Mouse (Mus musculus): ENCODE measurements around the gene Wwtr1. TPM values are rescaled to one million over a fixed set of nuclear protein-coding genes. Genes with fewer than 3 reads are reported as not detected.

The Wwtr1 gene
- polyA plus RNA-seq, 1 experiment from 2014 or later = 26.3 TPM

DNA sequence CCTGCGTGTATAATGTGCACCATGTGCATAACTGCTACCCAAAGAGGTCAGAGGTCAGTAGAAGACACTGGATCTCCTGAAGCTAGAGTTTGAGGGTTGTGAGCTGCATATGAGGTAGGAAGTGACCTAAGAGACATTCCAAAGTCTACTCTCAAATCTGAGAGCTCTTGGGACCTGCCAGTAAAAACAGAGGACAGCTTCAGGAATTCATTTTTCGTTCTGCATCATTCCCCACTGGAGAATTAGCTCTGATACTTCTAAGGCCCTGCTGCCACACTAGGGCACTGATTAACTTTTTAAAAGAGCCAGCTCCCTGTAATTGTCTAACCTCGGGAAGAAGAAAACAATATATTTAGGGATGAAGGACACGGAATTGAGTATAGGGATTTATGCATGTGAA, 53.8 kb downstream of the Wwtr1 start:
- Histone ChIP-seq H3K4me3 (ENCODE audit: low read depth, low read length) (no peak overlapping the region), H3K9ac (replicated peaks; ENCODE audit: low read depth, low read length) (no peak overlapping the region), H3K27me3 (ENCODE audit: control insufficient read depth, insufficient read depth, low read length) (no peaks in the 10 kb centered on the region), H3K4me2 (replicated peaks; ENCODE audit: low read depth, low read length) (no peak overlapping the region), H3K9me3 (ENCODE audit: control insufficient read depth, low read depth, low read length) (no peaks in the 10 kb centered on the region), H3K27ac (ENCODE audit: low read length) (no peak overlapping the region), H3K36me3 (ENCODE audit: control insufficient read depth, insufficient read depth, low read length) (no peaks in the 10 kb centered on the region), H3K4me1 (ENCODE audit: control insufficient read depth, insufficient read depth, low read length) (no peaks in the 10 kb centered on the region)
- WGBS = 95% methylated on average over 4 of the region's 4 CpGs
- no peak for ATAC-seq (ENCODE audit: insufficient number of reproducible peaks, insufficient read depth, low FRiP score, low read depth)

DNA sequence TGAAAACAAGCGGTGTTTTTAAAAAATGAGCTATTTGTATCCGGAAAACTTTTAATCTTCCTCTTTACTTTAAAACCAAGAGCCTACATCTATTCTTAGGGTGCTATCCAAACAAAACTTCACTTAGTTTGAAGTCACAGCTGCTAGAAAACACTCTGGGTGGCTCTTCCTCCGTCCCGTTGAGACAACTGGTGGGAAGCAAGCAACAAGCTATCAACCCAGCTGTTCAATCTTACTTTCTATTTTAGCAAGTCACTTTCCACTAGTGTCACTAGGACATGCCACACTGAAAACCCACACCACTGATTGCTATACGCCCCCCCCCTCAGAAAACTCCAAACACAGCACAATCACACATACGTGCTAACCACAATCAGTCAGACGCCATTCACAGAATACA, 55.7 kb downstream of the Wwtr1 start:
- 78% methylated on average over 7 of the region's 7 CpGs for WGBS
- H3K27ac ChIP-seq (ENCODE audit: low read length) = no peak overlapping the region
- H3K9ac ChIP-seq (replicated peaks; ENCODE audit: low read depth, low read length) = no peak overlapping the region
- no peak overlapping the region for H3K4me3 ChIP-seq (ENCODE audit: low read depth, low read length)
- ATAC-seq (ENCODE audit: insufficient number of reproducible peaks, insufficient read depth, low FRiP score, low read depth) = no peak
- no peaks in the 10 kb centered on the region for H3K9me3 ChIP-seq (ENCODE audit: control insufficient read depth, low read depth, low read length)
- H3K36me3 ChIP-seq (ENCODE audit: control insufficient read depth, insufficient read depth, low read length) = no peaks in the 10 kb centered on the region
- no peaks in the 10 kb centered on the region for H3K4me1 ChIP-seq (ENCODE audit: control insufficient read depth, insufficient read depth, low read length)
- H3K27me3 ChIP-seq (ENCODE audit: control insufficient read depth, insufficient read depth, low read length) = no peaks in the 10 kb centered on the region
- H3K4me2 ChIP-seq (replicated peaks; ENCODE audit: low read depth, low read length) = no peak overlapping the region

DNA sequence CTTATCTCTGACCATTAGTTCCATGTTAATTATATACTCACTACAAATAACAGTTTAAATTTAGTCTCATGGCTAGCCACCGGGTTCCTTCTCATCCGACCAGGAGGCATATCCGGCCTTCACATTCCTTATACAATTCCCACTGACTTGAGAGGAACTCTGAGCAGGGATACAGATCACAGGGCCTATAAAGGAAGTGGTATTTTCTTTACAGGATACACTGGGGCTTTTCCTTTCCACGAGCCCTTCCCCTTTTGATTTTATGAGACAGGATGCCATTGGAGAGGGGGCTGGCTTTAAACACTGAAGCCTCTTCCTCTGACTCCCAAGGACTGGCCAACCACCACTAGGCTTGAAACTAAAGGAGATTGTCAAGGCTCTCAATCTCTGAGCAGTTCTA, 59.6 kb downstream of the Wwtr1 start:
- 77% methylated on average over 4 of the region's 4 CpGs for WGBS
- H3K4me1 ChIP-seq (ENCODE audit: control insufficient read depth, insufficient read depth, low read length) = peaks cover 13% of the 10 kb centered on the region; the same call in 1 of the 2 replicates
- H3K36me3 ChIP-seq (ENCODE audit: control insufficient read depth, insufficient read depth, low read length) = no peaks in the 10 kb centered on the region
- H3K4me3 ChIP-seq (ENCODE audit: low read depth, low read length) = no peak overlapping the region
- no peak overlapping the region for H3K4me2 ChIP-seq (replicated peaks; ENCODE audit: low read depth, low read length)
- no peaks in the 10 kb centered on the region for H3K9me3 ChIP-seq (ENCODE audit: control insufficient read depth, low read depth, low read length)
- H3K9ac ChIP-seq (replicated peaks; ENCODE audit: low read depth, low read length) = no peak overlapping the region
- ATAC-seq (ENCODE audit: insufficient number of reproducible peaks, insufficient read depth, low FRiP score, low read depth) = no peak
- H3K27me3 ChIP-seq (ENCODE audit: control insufficient read depth, insufficient read depth, low read length) = no peaks in the 10 kb centered on the region
- H3K27ac ChIP-seq (ENCODE audit: low read length) = no peak overlapping the region

DNA sequence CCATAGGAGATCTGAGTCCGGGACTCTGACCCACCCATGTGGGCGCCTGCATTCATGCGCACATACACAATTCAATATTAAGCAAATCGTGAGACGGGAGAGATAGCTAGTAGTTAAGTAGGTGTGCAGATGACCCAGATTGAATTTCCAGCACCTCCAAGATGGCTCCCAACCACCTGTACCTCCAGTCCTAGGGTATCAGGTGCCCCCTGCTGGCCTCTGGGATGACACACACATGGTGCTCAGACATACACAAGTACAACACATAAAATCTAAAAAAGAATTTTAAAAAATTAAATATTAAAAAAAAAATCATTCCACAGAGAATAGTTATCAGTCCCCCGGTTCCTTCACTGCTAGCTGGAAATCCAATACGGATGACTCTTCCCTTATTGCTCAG, 60.7 kb downstream of the Wwtr1 start:
- WGBS = 99% methylated on average over 7 of the region's 7 CpGs
- H3K36me3 ChIP-seq (ENCODE audit: control insufficient read depth, insufficient read depth, low read length) = no peaks in the 10 kb centered on the region
- no peaks in the 10 kb centered on the region for H3K9me3 ChIP-seq (ENCODE audit: control insufficient read depth, low read depth, low read length)
- no peak overlapping the region for H3K27ac ChIP-seq (ENCODE audit: low read length)
- no peak overlapping the region for H3K9ac ChIP-seq (replicated peaks; ENCODE audit: low read depth, low read length)
- no peak overlapping the region for H3K4me2 ChIP-seq (replicated peaks; ENCODE audit: low read depth, low read length)
- H3K4me1 ChIP-seq (ENCODE audit: control insufficient read depth, insufficient read depth, low read length) = peaks cover 19% of the 10 kb centered on the region; the same call in 1 of the 2 replicates
- no peak overlapping the region for H3K4me3 ChIP-seq (ENCODE audit: low read depth, low read length)
- ATAC-seq (ENCODE audit: insufficient number of reproducible peaks, insufficient read depth, low FRiP score, low read depth) = no peak
- no peaks in the 10 kb centered on the region for H3K27me3 ChIP-seq (ENCODE audit: control insufficient read depth, insufficient read depth, low read length)

DNA sequence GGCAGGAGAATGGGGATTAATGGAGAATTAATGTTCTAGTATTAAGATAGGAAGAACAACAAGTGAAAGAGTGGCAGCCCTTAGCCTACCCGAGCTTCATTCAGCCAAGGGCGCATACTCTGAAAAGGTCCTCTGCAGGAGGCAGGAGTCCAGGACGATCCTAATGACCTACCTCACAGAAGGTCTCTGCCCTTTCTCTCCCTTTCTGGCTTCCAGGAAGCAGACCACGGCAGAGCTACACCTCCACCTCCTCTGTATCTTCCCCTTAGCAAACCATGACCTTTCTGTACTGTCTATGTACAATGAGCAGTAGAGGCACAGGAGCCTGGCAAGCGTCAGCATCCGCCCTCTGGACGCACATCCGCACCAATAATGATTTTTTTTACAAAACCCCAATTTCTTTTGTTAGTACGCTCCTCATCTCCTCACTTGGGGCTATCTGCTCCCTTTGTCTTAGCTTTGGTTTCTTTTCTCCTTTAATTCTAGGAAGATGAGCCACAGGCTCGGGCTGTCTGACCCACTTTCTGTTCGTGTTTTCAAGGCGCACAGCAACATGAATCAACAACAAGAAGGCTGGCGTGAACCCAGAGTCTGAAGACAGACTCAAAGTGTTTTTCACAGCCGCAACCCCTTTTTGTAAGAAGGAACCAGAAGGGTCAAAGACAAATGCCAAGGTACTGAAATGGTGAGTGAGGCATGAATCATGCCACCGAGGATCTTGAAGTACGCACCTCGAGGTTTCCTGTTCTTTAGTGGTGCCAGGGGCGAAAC, 63.7 kb downstream of the Wwtr1 start:
- Histone ChIP-seq H3K9me3 (ENCODE audit: control insufficient read depth, low read depth, low read length) (no peaks in the 10 kb centered on the region), H3K36me3 (ENCODE audit: control insufficient read depth, insufficient read depth, low read length) (no peaks in the 10 kb centered on the region), H3K27ac (ENCODE audit: low read length) (no peak overlapping the region), H3K27me3 (ENCODE audit: control insufficient read depth, insufficient read depth, low read length) (no peaks in the 10 kb centered on the region), H3K4me3 (ENCODE audit: low read depth, low read length) (no peak overlapping the region), H3K4me1 (ENCODE audit: control insufficient read depth, insufficient read depth, low read length) (peaks cover 20% of the 10 kb centered on the region; the same call in 1 of the 2 replicates), H3K9ac (replicated peaks; ENCODE audit: low read depth, low read length) (no peak overlapping the region), H3K4me2 (replicated peaks; ENCODE audit: low read depth, low read length) (no peak overlapping the region)
- no peak for ATAC-seq (ENCODE audit: insufficient number of reproducible peaks, insufficient read depth, low FRiP score, low read depth)
- 79% methylated on average over 18 of the region's 18 CpGs for WGBS

DNA sequence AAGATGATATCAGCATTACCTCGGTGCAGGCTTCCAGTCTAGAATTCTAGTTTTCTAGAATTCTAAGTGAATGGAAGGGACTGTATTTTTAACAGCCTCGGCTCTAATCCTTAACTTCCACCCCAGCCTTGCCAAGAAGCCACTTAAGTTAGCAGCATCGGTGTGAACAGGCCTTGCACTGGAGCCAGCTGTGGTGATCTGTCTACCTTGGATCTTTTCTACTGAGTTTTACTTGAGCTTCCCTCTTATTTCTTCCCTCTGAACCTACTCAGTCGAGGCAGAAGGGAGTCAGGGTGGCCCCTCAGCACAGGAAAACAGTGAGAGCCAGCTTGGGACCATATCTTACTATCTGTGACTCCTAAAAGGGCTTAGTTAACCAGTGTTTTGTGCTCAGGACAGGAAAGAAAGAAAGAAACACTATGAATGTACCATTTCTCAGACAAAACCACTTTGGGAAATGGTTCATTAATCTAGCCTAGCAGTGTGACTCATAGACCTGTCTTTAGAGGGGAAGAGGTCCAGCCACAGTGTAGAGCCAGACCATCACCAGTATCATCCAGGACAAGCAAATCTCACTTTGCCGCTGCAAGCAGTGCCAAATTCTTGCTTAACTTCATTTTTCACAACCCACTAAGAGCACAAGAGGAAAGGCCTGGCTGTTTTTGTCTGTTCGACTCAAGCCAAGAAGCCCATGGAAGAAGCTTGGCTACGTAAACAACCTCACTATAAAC, 65.6 kb downstream of the Wwtr1 start:
- Histone ChIP-seq H3K9ac (replicated peaks; ENCODE audit: low read depth, low read length) (no peak overlapping the region), H3K4me1 (ENCODE audit: control insufficient read depth, insufficient read depth, low read length) (peaks cover 20% of the 10 kb centered on the region; the same call in 1 of the 2 replicates), H3K4me3 (ENCODE audit: low read depth, low read length) (no peak overlapping the region), H3K4me2 (replicated peaks; ENCODE audit: low read depth, low read length) (no peak overlapping the region), H3K27me3 (ENCODE audit: control insufficient read depth, insufficient read depth, low read length) (no peaks in the 10 kb centered on the region), H3K9me3 (ENCODE audit: control insufficient read depth, low read depth, low read length) (no peaks in the 10 kb centered on the region), H3K36me3 (ENCODE audit: control insufficient read depth, insufficient read depth, low read length) (no peaks in the 10 kb centered on the region), H3K27ac (ENCODE audit: low read length) (peak overlapping the region; percentile 56; the same call in 1 of the 2 replicates)
- 55% methylated on average over 7 of the region's 7 CpGs for WGBS
- no peak for ATAC-seq (ENCODE audit: insufficient number of reproducible peaks, insufficient read depth, low FRiP score, low read depth)

DNA sequence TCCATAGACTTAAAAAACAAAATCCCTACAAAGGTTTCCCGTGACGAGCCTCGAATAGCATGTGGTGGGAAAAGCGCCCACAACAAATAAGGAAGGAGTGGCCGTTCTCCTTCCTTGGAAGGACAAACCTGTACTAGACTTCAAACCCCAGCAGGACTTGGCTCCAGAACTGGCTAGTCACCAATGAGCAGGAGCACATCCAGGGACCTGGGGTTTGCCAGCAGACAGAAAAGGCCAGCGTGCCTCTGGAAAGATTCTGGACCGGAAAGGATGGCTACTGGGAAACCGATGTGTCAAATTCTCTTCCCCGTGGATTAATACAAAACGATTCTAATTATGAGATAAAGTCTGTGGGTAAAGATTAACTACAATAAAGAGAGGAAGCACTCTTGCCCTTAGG, 69.7 kb downstream of the Wwtr1 start:
- Histone ChIP-seq H3K4me2 (replicated peaks; ENCODE audit: low read depth, low read length) (no peak overlapping the region), H3K9me3 (ENCODE audit: control insufficient read depth, low read depth, low read length) (no peaks in the 10 kb centered on the region), H3K4me3 (ENCODE audit: low read depth, low read length) (no peak overlapping the region), H3K27ac (ENCODE audit: low read length) (no peak overlapping the region), H3K27me3 (ENCODE audit: control insufficient read depth, insufficient read depth, low read length) (no peaks in the 10 kb centered on the region), H3K36me3 (ENCODE audit: control insufficient read depth, insufficient read depth, low read length) (no peaks in the 10 kb centered on the region), H3K4me1 (ENCODE audit: control insufficient read depth, insufficient read depth, low read length) (peaks cover 7% of the 10 kb centered on the region; the same call in 1 of the 2 replicates), H3K9ac (replicated peaks; ENCODE audit: low read depth, low read length) (no peak overlapping the region)
- no peak for ATAC-seq (ENCODE audit: insufficient number of reproducible peaks, insufficient read depth, low FRiP score, low read depth)
- WGBS = 95% methylated on average over 10 of the region's 10 CpGs

DNA sequence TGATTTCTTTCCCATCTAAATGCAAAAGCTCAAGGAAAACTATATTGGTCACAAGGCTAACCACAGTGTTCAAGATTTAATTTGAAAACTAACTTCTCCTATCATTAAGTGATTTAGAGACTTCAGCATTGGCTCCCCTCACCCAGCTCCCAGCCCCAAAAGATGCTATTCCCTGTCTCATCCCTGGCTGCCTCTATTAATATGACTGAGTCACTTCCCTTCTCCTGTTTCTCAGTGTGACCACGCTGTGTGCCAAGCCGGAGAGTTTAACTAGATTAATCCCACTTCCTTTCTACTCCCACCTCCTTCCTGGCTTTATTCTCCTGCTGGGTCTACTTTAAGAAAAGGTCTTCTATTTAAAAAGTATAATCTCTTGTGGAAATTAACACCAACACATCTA, 71.0 kb downstream of the Wwtr1 start:
- H3K9me3 ChIP-seq (ENCODE audit: control insufficient read depth, low read depth, low read length) = no peaks in the 10 kb centered on the region
- H3K4me2 ChIP-seq (replicated peaks; ENCODE audit: low read depth, low read length) = no peak overlapping the region
- no peak for ATAC-seq (ENCODE audit: insufficient number of reproducible peaks, insufficient read depth, low FRiP score, low read depth)
- no peak overlapping the region for H3K9ac ChIP-seq (replicated peaks; ENCODE audit: low read depth, low read length)
- H3K36me3 ChIP-seq (ENCODE audit: control insufficient read depth, insufficient read depth, low read length) = no peaks in the 10 kb centered on the region
- no peaks in the 10 kb centered on the region for H3K4me1 ChIP-seq (ENCODE audit: control insufficient read depth, insufficient read depth, low read length)
- H3K4me3 ChIP-seq (ENCODE audit: low read depth, low read length) = no peak overlapping the region
- H3K27ac ChIP-seq (ENCODE audit: low read length) = no peak overlapping the region
- WGBS = 41% methylated on average over 2 of the region's 2 CpGs
- no peaks in the 10 kb centered on the region for H3K27me3 ChIP-seq (ENCODE audit: control insufficient read depth, insufficient read depth, low read length)
